Mouse (Mus musculus) 3134 (cell line): ENCODE measurements around the gene Prss44.
"Not testable (repeated sequence)": the region's sequence is repeated elsewhere in the genome, so short reads cannot be mapped to it uniquely, and the experiment has no call there.

Experiments
- DNase-seq: peaks from one replicate; pipeline ENCODE4 v3.0.0-alpha.2; 2011; ENCODE audit warnings: low spot score; ENCODE audit not compliant: insufficient read length; ENCODE audit errors: extremely low read depth

Prss44 gene

GRCm38 (mm10) chr9:110813789-110814188 is at the start of gene Prss44:
TSS of gene Prss44 (plus strand) at chr9:110813994.
- DNase-seq = no peak

GRCm38 (mm10) chr9:110772336-110772735 is 41.5 kb upstream of the Prss44 start:
- no peak for DNase-seq

GRCm38 (mm10) chr9:110774403-110775268 is 39.2 kb upstream of the Prss44 start:
- DNase-seq = no peak

- no peak for DNase-seq
These were observed 38.3 kb upstream of the Prss44 start for GRCm38 (mm10) chr9:110775269-110776022.

- no peak for DNase-seq
These were observed 35.7 kb upstream of the Prss44 start for GRCm38 (mm10) chr9:110778100-110778499.

GRCm38 (mm10) chr9:110778559-110778958 is 35.2 kb upstream of the Prss44 start:
- no peak for DNase-seq

- DNase-seq = no peak
These were observed 34.4 kb upstream of the Prss44 start for GRCm38 (mm10) chr9:110779242-110779913.

GRCm38 (mm10) chr9:110781256-110781721 is 32.5 kb upstream of the Prss44 start:
- DNase-seq = peak; percentile 94

GRCm38 (mm10) chr9:110781731-110782130 is 32.1 kb upstream of the Prss44 start:
- peak; percentile 89 for DNase-seq

- DNase-seq = no peak
These were observed 30.2 kb upstream of the Prss44 start for GRCm38 (mm10) chr9:110783611-110784010.

- DNase-seq = no peak
These were observed 25.6 kb upstream of the Prss44 start for GRCm38 (mm10) chr9:110788169-110788568.

GRCm38 (mm10) chr9:110790462-110790861 is 23.3 kb upstream of the Prss44 start:
- DNase-seq = peak; percentile 22

- DNase-seq = peak; percentile 75
These were observed 16.8 kb upstream of the Prss44 start for GRCm38 (mm10) chr9:110797013-110797412.

GRCm38 (mm10) chr9:110797866-110798265 is 15.9 kb upstream of the Prss44 start, which contains the start of gene Prss42:
TSS of gene Prss42 (plus strand) at chr9:110798166.
- no peak for DNase-seq

GRCm38 (mm10) chr9:110800834-110801479 is 12.8 kb upstream of the Prss44 start:
- no peak for DNase-seq

GRCm38 (mm10) chr9:110803294-110803693 is 10.5 kb upstream of the Prss44 start:
- no peak for DNase-seq

GRCm38 (mm10) chr9:110810051-110810450 is 3.7 kb upstream of the Prss44 start:
- DNase-seq = no peak

- not testable (repeated sequence) for DNase-seq
These were observed 6.8 kb downstream of the Prss44 start for GRCm38 (mm10) chr9:110820546-110820945.

GRCm38 (mm10) chr9:110821436-110821835 is 7.6 kb downstream of the Prss44 start:
- DNase-seq = no peak

- no peak for DNase-seq
These were observed 11.6 kb downstream of the Prss44 start for GRCm38 (mm10) chr9:110825426-110825825.
